ENCODE assay signal across 7 mouse cellular contexts in genomic region chr17:32536051-32536866, GRCm38 (mm10). TPM values are rescaled to one million over a fixed set of nuclear protein-coding genes. Genes with fewer than 3 reads are reported as not detected.
A peak's percentile ranks its signal among the peaks of the same experiment; 100 is the strongest.
DNase-seq lines count a peak whose midpoint lies in the region; ATAC-seq and TF ChIP-seq lines count a peak whose summit lies in the region.
"Not testable (repeated sequence)": the region's sequence is repeated elsewhere in the genome, so short reads cannot be mapped to it uniquely, and the experiment has no call there.

TSS of gene Cyp4f16 (plus strand) at chr17:32536558.

- H3K27me3 ChIP-seq in embryonic facial prominence, embryonic 11.5 days (ENCODE audit: control insufficient read depth, insufficient read depth, low read length); kidney, adult 2 months (replicated peaks; ENCODE audit: control insufficient read depth, insufficient read depth, low read length); limb, embryonic 11.5 days (ENCODE audit: control insufficient read depth, insufficient read depth, low read length); midbrain, embryonic 13.5 days; small intestine, adult 2 months (ENCODE audit: control insufficient read depth, insufficient read depth, low read length): not testable (repeated sequence)

- not testable (repeated sequence) for TF ChIP-seq POLR2A in kidney, adult 2 months (IDR thresholded peaks at IDR 0.05; ENCODE audit: low read depth, low read length)
- peak; percentile 18; the same call in 1 of the 2 replicates for TF ChIP-seq POLR2A in small intestine, adult 2 months (IDR thresholded peaks at IDR 0.05; ENCODE audit: low read depth, low read length)

- H3K27ac ChIP-seq in embryonic facial prominence, embryonic 11.5 days (replicated peaks; ENCODE audit: low read depth, low read length); limb, embryonic 11.5 days (replicated peaks; ENCODE audit: low read depth, low read length); midbrain, embryonic 13.5 days: not testable (repeated sequence)
- peak within 1 kb of the TSS; percentile 29; the same call in 1 of the 2 replicates for H3K27ac ChIP-seq in kidney, adult 2 months (ENCODE audit: insufficient read depth, low read depth, low read length)
- peak within 1 kb of the TSS; percentile 88 for H3K27ac ChIP-seq in small intestine, adult 2 months (ENCODE audit: insufficient read depth, low read depth, low read length)

- not testable (repeated sequence) for H3K36me3 ChIP-seq in embryonic facial prominence, embryonic 11.5 days (replicated peaks; ENCODE audit: control insufficient read depth, insufficient read depth, low read depth, low read length); kidney, adult 2 months (ENCODE audit: control insufficient read depth, insufficient read depth, low read length); limb, embryonic 11.5 days (ENCODE audit: control insufficient read depth, insufficient read depth, low read length); midbrain, embryonic 13.5 days; small intestine, adult 2 months (ENCODE audit: control insufficient read depth, insufficient read depth, low read length)

- ATAC-seq in embryonic facial prominence, embryonic 11.5 days (replicated peaks; ENCODE audit: insufficient number of reproducible peaks, low FRiP score, low TSS enrichment, low read depth): peak; percentile 89
- ATAC-seq in limb, embryonic 11.5 days (ENCODE audit: insufficient number of reproducible peaks, low FRiP score, low TSS enrichment, low read depth): peak; percentile 93
- ATAC-seq in midbrain, embryonic 13.5 days: peak; percentile 97

- H3K9ac ChIP-seq in embryonic facial prominence, embryonic 11.5 days (replicated peaks; ENCODE audit: low read length): peak within 1 kb of the TSS; percentile 63
- peak within 1 kb of the TSS; percentile 56; the same call in 1 of the 2 replicates for H3K9ac ChIP-seq in limb, embryonic 11.5 days (ENCODE audit: low read length)
- peak within 1 kb of the TSS; percentile 59 for H3K9ac ChIP-seq in midbrain, embryonic 13.5 days (replicated peaks)

- not testable (repeated sequence) for TF ChIP-seq CTCF in kidney, adult 2 months (conservative IDR thresholded peaks at IDR 0.05; ENCODE audit: insufficient read depth, insufficient read length, low read depth, low read length); small intestine, adult 2 months (IDR thresholded peaks at IDR 0.05; ENCODE audit: extremely low read depth, insufficient read length, insufficient replicate concordance, low read depth, low read length)

- peak within 1 kb of the TSS; percentile 37 for H3K4me3 ChIP-seq in embryonic facial prominence, embryonic 11.5 days (ENCODE audit: low read depth, low read length)
- H3K4me3 ChIP-seq in kidney, adult 2 months (ENCODE audit: insufficient read depth, low read depth, low read length): peak within 1 kb of the TSS; percentile 67
- peak within 1 kb of the TSS; percentile 45 for H3K4me3 ChIP-seq in limb, embryonic 11.5 days (ENCODE audit: low read depth, low read length)
- peak within 1 kb of the TSS; percentile 46 for H3K4me3 ChIP-seq in midbrain, embryonic 13.5 days (replicated peaks)
- peak within 1 kb of the TSS; percentile 64 for H3K4me3 ChIP-seq in small intestine, adult 2 months (ENCODE audit: low read depth, low read length)

- peak within 1 kb of the TSS; percentile 60 for H3K4me2 ChIP-seq in embryonic facial prominence, embryonic 11.5 days (ENCODE audit: low read depth, low read length)
- H3K4me2 ChIP-seq in limb, embryonic 11.5 days (ENCODE audit: low read depth, severe bottlenecking): peak within 1 kb of the TSS; percentile 54
- peak within 1 kb of the TSS; percentile 58 for H3K4me2 ChIP-seq in midbrain, embryonic 13.5 days (replicated peaks)

- not testable (repeated sequence) for H3K9me3 ChIP-seq in embryonic facial prominence, embryonic 11.5 days (replicated peaks; ENCODE audit: control insufficient read depth, low read length); limb, embryonic 11.5 days (ENCODE audit: control insufficient read depth, low read length); midbrain, embryonic 13.5 days

- DNase-seq in adrenal gland, postnatal 10 days: peak; percentile 94
- peak; percentile 82 for DNase-seq in embryonic facial prominence, embryonic 11.5 days (ENCODE audit: low spot score)
- peak; percentile 96 to 99 for DNase-seq in heart, adult 18-20 months
- DNase-seq in kidney, adult 2 months: peak; percentile 94
- peak; percentile 87 for DNase-seq in limb, embryonic 11.5 days (ENCODE audit: low spot score)

- not testable (repeated sequence) for H3K4me1 ChIP-seq in embryonic facial prominence, embryonic 11.5 days (ENCODE audit: control insufficient read depth, insufficient read depth, low read length); kidney, adult 2 months (ENCODE audit: control insufficient read depth, insufficient read depth, low read length); limb, embryonic 11.5 days (ENCODE audit: control insufficient read depth, insufficient read depth, low read length); midbrain, embryonic 13.5 days (replicated peaks)
- H3K4me1 ChIP-seq in small intestine, adult 2 months (ENCODE audit: control insufficient read depth, insufficient read depth, insufficient read length, low read length): peaks cover 27% of the 10 kb centered on the region; the same call in 1 of the 2 replicates

- 14% methylated on average over 5 of the region's 5 CpGs for WGBS in embryonic facial prominence, embryonic 11.5 days
- WGBS in kidney, adult 2 months: 4% methylated on average over 5 of the region's 5 CpGs
- WGBS in limb, embryonic 11.5 days: 15% methylated on average over 5 of the region's 5 CpGs
- 8% methylated on average over 5 of the region's 5 CpGs for WGBS in midbrain, embryonic 13.5 days
- 3% methylated on average over 5 of the region's 5 CpGs for WGBS in small intestine, adult 2 months

RNA-seq across cellular contexts. Expression of gene Cyp4f16, which starts in this region (rescaled TPM):
- 10 to 100 TPM; 10.9 to 15.4 TPM for total RNA-seq in adrenal gland, postnatal 10 days (2021)
- 16.5 and 16.7 TPM in 2 replicates for polyA plus RNA-seq in embryonic facial prominence, embryonic 11.5 days (2014; fragmentation: Nextera tagmentation; extraction: Ambion mirVana)
- 1 to 10 TPM; 4.4 to 4.8 TPM for total RNA-seq in heart, adult 18-20 months (2021)
- 11.6 and 14.3 TPM in 2 replicates for polyA plus RNA-seq in kidney, adult 2 months (2012; rRNA removed)
- 18.1 and 18.3 TPM in 2 replicates for polyA plus RNA-seq in limb, embryonic 11.5 days (2014; fragmentation: Nextera tagmentation; extraction: Ambion mirVana)
- polyA plus RNA-seq in midbrain, embryonic 13.5 days (2015; fragmentation: Nextera tagmentation; extraction: Ambion mirVana): 19.2 and 20.4 TPM in 2 replicates
- 69.4 and 140 TPM in 2 replicates for polyA plus RNA-seq in small intestine, adult 2 months (2012; rRNA removed)
